Mouse (Mus musculus) ES-Bruce4 (cell line): Measurements from ENCODE around the gene Rbm33.

Experiments used
- CTCF ChIP-seq: IDR thresholded peaks from one replicate; pipeline ENCODE4 v1.8.1; 2011; ENCODE audit warnings: low read depth, low read length
- EP300 ChIP-seq: IDR thresholded peaks from 2 replicates; pipeline ENCODE4 v1.6.1; 2011; ENCODE audit warnings: low read depth, low read length; ENCODE audit not compliant: insufficient read depth
- POLR2A ChIP-seq: IDR thresholded peaks from one replicate; pipeline ENCODE4 v1.8.1; 2011; ENCODE audit warnings: low read length; ENCODE audit not compliant: insufficient read depth

DNA sequence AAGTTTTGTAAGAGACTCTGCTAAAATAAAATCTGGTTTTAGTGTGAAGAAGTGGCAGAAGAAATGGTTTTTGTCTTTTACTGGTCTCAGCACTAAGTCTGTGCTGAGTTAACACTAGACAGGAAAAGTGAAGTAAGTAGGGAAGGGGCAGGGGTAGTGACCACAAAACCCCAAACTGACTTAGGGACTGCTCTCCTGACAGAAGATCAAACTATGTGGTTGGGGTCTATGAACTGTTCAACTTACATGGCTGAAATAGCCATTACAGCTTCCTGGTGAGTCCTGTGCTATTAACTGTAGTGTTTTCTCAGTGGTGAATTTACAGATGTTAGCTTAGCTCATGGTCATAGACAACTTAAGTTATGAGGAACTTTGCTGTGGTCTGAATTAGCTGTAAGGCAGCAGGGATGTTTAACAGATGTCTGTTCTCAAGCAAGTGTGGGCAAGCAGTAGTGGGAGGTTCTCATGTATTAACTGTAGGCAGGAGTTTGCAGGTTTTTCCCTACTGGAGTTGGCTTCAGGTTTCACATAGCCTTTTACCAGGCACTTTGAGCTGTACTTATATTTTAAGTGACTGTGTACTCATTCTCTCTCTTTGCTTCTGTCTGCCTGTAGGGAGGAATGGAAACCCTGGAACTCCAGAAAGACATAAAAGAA is 35.1 kb downstream of the Rbm33 start:
- TF ChIP-seq EP300, result no peak
- no peak for TF ChIP-seq POLR2A
- TF ChIP-seq CTCF, result no peak
